Mouse (Mus musculus) left cerebral cortex, postnatal 10 days (tissue): ENCODE measurements at regions not wholly inside any gene's neighbourhood (a gene's known extent, or its start where the extent isn't known, plus 50 kb on each side); places are given as distances from the start of the nearest gene placed in this dataset.
"Not testable (repeated sequence)": the region's sequence is repeated elsewhere in the genome, so short reads cannot be mapped to it uniquely, and the experiment has no call there.

Source experiments
- DNase-seq, 2 experiments: peaks; one replicate each; pipeline ENCODE4 v3.0.0; 2021 to 2022; ENCODE audit warnings: low spot score in 2 of 2, mixed read lengths in 1 of 2; ENCODE audit errors: extremely low spot score in 1 of 2
- intact Hi-C: fragments of 180-260 bp; cut with DNase I; formaldehyde crosslinking; loops from one replicate; pipeline ENCODE4 v1.15.1; 2025

DNA sequence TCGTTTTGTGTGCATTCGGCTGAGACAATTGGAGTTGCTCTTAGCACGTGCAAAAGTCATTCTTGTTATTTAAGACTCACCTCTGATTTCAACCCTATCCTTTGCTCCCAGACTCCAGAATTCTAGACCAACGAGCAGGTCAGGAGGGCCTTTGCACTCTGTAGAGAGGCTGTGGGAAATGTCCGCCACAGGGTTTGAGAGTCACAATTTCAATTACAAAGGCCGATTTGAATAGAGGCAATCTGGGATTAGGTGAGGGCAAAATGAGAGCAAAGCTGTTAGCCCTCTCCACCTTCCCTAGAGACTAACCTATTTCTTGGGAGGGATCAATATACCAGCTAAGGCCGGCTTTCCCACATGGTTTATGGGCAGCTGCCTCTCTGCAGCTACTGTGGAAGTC, 370.9 kb downstream of the Kif2b start:
- DNase-seq: no peak
- intact Hi-C loops: no loop called here

DNA sequence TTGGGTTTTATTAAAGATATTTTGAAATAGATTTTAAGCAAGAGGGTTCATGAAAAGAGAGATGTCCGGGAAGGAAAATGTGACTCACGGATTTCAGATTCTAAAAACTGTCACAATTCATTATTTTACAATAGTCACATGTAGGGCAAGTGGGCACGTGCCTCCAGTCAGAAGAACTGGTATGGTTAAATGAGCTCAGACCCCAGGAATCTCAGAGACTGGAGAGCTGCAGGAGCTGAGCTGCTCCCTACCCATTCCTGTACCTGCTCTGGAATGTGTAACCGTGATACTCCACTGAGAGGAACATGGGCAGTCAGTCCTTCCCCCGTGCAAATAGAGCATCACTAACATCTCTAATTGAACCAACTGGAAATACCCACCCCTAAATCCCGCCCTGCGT, 372.9 kb downstream of the Kif2b start:
- intact Hi-C loops: no loop called here
- DNase-seq: no peak

DNA sequence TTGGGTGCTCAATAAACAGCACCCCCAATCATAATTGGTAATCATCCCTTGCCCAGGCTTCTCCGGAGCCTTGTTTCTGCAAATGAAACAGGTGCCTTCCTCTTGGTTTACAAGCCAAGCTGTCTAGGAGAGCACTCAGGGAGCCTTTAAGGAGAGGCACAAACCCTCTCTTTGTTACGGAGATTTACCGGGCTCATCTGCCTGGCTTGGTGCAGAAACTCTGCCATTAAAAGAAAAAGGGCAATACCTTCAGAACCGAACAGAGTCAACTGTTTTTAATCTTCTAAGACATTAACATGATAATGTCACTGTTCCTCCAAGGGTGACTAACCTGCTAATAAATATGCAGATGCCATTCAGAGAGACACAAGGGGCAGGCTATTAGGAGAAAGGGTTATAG, 380.5 kb downstream of the Kif2b start:
- intact Hi-C loops: no loop called here
- DNase-seq: no peak

DNA sequence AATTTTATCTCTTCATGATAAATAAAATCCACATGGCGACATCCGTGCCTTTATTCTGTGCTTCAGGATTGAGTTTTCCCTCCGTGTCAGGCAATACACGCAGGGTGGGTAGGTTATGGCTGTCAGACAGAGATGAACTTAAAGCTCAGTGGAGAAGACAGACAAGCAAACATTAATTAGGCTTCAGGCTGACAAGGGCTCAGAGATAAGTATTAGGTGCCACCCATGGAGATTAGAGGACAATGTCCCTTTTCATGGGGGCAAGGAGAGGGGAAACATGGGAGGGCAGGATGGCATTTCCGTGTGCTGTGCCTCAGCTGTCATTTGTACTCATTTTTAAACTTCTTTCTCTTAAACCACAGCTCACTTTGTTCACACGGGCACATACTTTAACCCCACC, 381.0 kb downstream of the Kif2b start:
- intact Hi-C loops: no loop called here
- DNase-seq: no peak

DNA sequence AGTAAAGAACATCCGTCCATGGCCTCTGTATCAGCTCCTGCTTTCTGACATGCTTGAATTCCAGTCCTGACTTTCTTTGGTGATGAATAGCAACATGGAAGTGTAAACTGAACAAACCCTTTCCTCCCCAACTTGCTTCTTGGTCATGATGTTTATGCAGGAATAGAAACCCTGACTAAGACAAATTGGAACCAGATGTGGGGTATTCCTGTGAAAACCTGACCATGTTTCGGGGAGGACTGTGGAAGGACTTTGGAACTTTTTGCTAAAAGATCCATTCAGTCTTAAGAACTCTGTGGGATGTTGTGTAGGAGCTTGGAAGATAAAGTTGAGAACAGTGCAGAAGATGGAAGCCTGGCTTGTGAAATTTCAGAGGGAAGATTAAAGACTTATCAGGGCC, 410.0 kb downstream of the Kif2b start:
- DNase-seq, intact Hi-C loops: not testable (repeated sequence)

DNA sequence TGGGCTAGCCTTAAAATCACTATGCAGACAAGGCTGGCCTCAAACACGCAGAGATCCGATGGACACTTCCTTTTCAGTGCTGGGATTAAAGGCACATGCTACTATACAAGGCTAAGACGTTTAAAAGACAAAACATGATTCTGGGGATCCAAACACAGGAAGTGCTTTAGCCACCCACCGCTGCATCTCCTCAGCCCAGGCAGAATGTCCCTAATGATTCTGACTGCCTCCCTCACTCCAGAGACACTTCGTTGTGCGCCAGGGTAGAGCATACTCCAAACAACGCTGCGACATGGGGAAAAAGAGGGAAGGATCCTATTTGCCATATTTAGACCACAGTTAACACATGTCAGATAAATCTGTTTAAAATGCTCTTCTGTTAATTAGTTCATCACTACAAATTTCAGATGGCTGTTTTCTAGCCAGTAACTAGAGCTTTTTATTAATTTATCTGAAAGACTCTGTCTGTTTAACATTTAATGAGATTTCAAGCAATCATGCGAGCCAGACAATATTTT, 443.5 kb downstream of the Kif2b start:
- intact Hi-C loops: no loop called here
- no peak for DNase-seq

DNA sequence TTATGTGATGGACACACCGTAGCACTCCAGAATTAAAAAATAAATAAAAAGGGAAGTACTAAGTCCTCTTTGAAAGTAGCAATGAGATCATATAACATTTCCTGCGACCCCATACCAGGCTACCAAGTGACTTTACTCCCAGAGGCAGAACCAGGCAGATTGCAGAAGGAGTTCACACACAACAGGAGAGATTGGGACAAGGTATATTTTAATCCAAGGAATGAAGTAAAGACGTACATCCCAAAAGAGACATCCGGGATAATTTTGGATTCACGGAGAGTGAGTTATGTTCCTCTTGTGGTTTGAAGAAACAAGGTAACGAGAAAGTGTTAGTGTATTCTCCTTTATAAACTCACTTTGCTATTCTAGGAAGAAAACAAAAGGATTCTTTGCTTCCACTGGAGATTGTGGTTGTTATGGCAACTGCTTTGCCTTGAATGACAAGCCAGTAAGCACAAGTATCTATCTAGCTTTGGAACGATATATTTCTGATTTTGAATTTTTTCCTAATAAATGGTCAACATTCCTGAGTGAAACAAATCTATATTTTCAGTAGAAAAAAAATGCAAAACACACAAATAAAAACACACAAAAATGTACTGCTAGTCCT, 444.5 kb downstream of the Kif2b start:
- DNase-seq: peak in 1 of 2 experiments; percentile 5
- intact Hi-C loops: no loop called here

DNA sequence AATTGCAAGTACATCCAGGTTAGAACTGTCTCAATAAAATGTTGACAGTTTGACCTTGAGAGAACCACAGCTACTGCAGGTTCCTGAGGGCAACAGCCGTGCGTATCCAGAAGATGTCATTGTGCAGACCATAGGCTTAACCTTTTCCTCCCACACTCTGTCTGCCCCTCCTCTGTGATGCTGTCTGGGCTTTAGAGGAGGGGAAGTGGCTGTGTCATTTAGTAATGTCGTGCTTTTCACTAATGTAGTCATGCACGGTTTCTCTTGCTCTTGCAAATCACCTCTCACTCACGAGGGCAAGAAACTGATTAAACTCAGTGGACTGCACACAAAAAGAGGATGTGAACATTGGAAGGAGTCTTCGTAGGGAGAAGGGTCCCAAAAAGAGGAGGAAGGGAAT, 443.8 kb upstream of the Tom1l1 start:
- DNase-seq: no peak
- intact Hi-C loops: no loop called here

DNA sequence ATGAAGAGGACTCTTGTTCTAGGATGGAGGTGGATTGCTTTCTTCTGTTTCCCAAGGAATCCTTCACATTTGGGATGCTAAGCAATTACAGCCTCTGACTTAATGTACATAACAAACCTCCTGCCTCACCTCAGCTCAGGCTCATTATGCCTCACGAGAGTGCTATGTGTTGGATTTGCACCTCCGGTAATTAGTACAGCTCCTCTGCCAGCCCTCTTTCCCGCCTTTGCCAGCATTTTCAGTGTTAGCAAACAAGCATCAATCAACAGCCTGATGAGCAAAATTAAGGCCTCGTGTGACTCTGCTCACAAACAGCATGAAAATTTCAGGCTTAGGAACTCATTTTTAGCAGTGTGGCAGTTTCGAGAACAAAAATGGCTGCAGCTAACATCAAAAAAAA, 410.0 kb upstream of the Tom1l1 start:
- no peak for DNase-seq
- intact Hi-C loops: no loop called here

DNA sequence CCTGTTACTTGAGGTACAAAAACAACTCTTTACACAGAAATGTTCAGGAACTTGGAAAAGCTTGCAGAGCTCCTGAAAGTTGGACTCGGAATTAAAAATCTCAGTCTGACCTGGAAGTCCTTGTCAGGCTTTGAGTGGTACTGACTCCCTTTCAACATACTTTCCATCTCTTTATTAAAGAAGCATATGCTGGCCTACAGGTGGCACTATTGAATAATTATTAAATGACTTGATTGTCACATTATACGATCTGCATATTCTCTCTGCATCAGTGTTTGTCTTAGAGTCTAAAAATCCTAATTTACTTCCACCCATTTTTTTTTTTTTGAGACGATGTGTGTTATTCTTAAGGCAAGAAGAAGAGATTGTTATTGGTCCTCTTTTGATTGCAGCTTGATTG, 409.4 kb upstream of the Tom1l1 start:
- intact Hi-C loops: no loop called here
- no peak for DNase-seq

DNA sequence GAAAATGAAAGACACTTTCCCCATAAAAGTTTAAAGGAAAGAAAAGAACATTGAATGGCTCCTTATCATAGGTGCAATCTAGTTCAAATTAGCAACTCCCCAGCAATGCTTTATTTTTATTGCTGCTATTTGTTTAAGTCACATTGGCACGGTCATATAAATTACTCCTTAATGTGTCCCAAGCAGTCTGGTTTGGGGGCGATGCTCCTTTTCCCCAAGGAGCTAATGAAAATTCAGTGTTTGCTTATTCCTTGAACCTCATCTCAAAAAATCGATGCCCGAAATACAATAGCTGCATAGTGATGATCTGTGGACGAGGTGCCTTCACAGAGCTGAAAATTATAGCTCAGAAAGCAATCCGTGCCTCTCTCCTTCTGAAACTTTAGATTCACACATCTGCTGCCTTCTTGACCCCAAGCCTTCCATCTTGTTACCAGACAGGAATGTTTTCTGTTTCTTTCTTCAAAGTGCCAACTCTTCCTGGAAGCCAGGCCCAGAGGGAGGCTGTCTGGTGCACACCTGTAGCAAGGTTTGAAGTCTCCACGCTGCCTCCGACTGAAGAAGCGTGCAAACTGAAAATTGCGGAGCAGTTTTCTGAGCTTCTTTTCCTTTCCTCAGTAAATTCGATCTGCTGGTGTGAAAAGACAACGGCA, 408.0 kb upstream of the Tom1l1 start:
- DNase-seq: no peak
- intact Hi-C loops: no loop called here

DNA sequence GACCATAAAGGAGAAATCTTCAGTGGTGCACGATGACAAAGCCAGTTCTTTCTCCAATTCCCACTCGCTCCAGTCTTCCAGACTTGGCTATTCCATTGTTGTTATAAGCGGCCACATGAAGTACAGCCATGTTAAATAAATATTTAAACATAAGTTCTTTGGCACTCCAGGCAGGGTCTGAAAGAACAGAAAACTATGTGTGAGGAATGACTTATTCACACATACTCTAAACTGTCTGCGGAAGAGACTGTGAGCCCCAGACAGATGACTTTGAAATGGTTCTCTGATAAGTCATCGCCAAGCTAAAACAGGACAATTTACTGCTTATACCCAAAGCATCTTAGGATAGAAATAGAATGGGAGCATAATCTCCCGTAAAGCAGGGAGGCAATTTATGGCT, 377.2 kb upstream of the Tom1l1 start:
- no peak for DNase-seq

DNA sequence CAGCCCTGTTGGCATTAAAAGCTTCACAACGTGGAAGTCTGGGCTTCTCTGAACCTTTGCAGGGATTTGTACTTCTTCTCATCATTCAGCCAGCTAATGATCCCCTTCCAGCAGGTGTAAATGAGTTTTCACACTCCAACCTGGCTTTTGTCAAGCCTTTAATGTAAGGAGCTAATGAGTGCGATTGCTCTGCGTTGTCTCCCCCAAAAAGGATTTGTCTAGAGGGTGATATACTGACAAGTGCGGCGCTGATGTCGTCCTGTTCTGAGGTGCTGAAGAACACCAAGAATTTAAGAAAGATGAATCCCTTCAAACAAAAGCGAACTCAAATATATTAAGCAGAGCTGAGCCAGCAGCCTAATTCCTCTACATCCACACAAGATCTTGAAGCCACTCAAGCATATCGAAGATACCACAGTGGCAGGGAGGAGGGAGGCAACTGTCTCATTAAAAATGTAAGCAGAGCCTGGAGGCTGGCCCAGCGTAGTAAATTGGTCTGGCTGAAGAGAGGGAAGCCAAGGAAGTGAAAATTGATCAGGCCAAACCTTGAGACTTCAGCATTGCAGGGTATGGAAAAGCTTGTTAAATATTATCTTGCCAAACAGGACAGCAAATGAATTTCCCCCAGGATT, 368.9 kb upstream of the Tom1l1 start:
- intact Hi-C loops: no loop called here
- DNase-seq: no peak

More for the DNA sequence above, 377.2 kb upstream of the Tom1l1 start:
- intact Hi-C loops: no loop called here

DNA sequence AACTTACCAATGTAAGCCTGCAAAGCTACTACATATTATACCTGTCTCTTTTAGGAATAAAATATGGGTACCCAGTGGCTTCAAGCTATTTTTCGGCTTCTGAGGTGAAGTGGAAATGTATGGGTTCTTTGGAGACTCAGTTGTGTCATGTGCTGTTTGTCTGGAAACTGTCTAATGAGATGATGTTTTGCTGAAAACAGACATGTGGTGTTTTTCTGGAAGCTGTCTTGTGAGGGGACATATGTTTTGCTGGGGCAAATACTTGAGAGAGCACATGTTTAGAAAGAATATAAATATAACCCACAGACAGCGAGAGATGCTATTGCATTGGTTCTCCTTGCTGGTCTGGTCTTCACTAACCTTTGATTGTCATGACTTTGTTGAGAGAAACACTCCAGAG, 365.2 kb upstream of the Tom1l1 start:
- no peak for DNase-seq
- intact Hi-C loops: no loop called here

DNA sequence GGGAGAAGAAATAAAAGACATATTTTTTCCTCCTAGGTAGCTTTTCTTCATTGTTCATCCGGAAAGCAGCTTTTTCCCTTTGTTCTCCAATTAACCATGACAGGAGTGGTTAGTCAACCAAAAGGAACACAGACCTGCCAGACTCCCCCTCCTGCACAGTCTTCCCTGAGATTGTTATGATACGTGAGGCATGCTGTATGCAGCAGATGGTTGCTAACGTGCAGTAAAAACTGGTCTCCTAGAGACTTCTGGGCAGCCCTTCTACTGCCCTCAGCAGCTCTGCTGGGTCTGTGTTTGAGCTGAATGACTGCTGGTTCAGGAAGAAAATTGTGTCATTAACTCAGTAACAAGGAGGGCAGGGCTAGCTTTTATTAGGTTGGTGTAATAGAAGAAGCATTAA, 363.5 kb upstream of the Tom1l1 start:
- intact Hi-C loops: no loop called here
- DNase-seq: no peak

DNA sequence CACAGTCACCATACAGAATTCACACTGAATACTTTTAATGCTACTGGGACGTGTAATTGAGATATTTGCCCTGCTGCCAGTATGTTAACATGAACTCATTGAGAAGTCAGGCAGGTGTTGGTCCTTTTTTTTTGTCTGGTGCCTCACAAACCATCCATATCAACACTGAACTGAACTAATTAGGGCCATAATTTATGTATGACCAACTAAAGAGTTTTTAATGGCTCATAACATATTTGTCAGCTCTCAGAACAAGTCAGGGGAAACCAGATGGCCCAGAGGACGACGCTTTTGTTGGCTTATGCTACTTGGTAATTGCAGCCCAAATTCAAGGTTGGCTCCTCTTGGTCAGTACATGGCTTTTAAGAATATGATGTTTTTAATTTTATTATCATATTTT, 353.3 kb upstream of the Tom1l1 start:
- no peak for DNase-seq
- intact Hi-C loops: no loop called here
